Mouse (Mus musculus): ENCODE measurements around the gene Sstr5. TPM values are rescaled to one million over a fixed set of nuclear protein-coding genes. Genes with fewer than 3 reads are reported as not detected.

Gene Sstr5
- total RNA-seq (2014; fragmentation: Nextera tagmentation): not detected in 2 replicates
- 0.16 TPM in 1 of 2 replicates, not detected in the other for total RNA-seq (2017)
- not detected in 2 replicates for polyA plus RNA-seq (2012)

GRCm38 (mm10) chr17:25497013-25497412 lies at the start of gene Sstr5:
Sstr5 (minus strand) TSS chr17:25497288.
- ATAC-seq (ENCODE audit: extremely low read depth, insufficient number of reproducible peaks, low FRiP score, poor library complexity, severe bottlenecking) (no peak), DNase-seq (ENCODE audit: low spot score) (no peak)
- TF ChIP-seq POLR2AphosphoS5 (IDR thresholded peaks at IDR 0.05; ENCODE audit: insufficient replicate concordance, low read depth, low read length) (no peak), GATA1 (IDR thresholded peaks at IDR 0.05; ENCODE audit: borderline replicate concordance, low read length) (no peak), CTCF (IDR thresholded peaks at IDR 0.05; ENCODE audit: low read depth, low read length) (no peak), TAL1 (conservative IDR thresholded peaks at IDR 0.05; ENCODE audit: low read depth, low read length) (no peak), GATA2 (IDR thresholded peaks at IDR 0.05; ENCODE audit: borderline replicate concordance, low read depth, low read length) (no peak)
- no peaks in the 10 kb centered on the region for H3K36me3 ChIP-seq (replicated peaks)
- H3K9me3 ChIP-seq (replicated peaks): no peaks in the 10 kb centered on the region
- no peaks in the 10 kb centered on the region for H3K4me1 ChIP-seq (ENCODE audit: insufficient read depth, low read depth, low read length)
- peaks cover 16% of the 10 kb centered on the region for H3K27me3 ChIP-seq (ENCODE audit: insufficient read depth, low read length)
- H3K4me3 ChIP-seq (ENCODE audit: low read depth, low read length): no peak within 1 kb of the TSS

- DNase-seq (ENCODE audit: low spot score) (no peak), ATAC-seq (ENCODE audit: extremely low read depth, insufficient number of reproducible peaks, low FRiP score, poor library complexity, severe bottlenecking) (no peak)
- no peaks in the 10 kb centered on the region for H3K9me3 ChIP-seq (replicated peaks)
- no peak overlapping the region for H3K4me3 ChIP-seq (ENCODE audit: low read depth, low read length)
- no peaks in the 10 kb centered on the region for H3K4me1 ChIP-seq (ENCODE audit: insufficient read depth, low read depth, low read length)
- no peaks in the 10 kb centered on the region for H3K36me3 ChIP-seq (replicated peaks)
- H3K27me3 ChIP-seq (ENCODE audit: insufficient read depth, low read length): peaks cover 13% of the 10 kb centered on the region
- TF ChIP-seq CTCF (IDR thresholded peaks at IDR 0.05; ENCODE audit: low read depth, low read length) (no peak), TAL1 (conservative IDR thresholded peaks at IDR 0.05; ENCODE audit: low read depth, low read length) (no peak), GATA2 (IDR thresholded peaks at IDR 0.05; ENCODE audit: borderline replicate concordance, low read depth, low read length) (no peak), GATA1 (IDR thresholded peaks at IDR 0.05; ENCODE audit: borderline replicate concordance, low read length) (no peak), POLR2AphosphoS5 (IDR thresholded peaks at IDR 0.05; ENCODE audit: insufficient replicate concordance, low read depth, low read length) (no peak)
Measured at GRCm38 (mm10) chr17:25541768-25542167, 44.7 kb upstream of the Sstr5 start.

DNA sequence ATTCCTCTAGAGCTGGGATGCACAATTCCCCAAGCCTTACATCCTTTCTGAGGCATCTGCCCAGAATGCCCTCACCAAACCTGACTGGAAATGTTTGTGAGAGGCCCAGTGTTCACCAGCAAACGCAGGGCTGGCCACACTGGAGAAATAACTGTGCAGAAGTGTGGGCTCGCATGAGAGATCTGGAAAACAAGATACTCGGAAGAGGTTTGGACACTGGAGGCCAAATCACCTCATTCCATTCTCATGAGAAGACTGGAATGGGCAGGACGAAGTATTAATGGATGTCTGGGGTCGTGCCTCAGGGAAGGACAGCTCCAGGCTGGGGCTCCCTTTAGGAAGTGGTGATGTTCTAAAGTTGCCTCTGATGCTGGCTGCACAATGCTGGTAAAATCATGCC lies 43.6 kb upstream of the Sstr5 start:
- Histone ChIP-seq H3K36me3 (replicated peaks) (no peaks in the 10 kb centered on the region), H3K27me3 (ENCODE audit: insufficient read depth, low read length) (peaks cover 10% of the 10 kb centered on the region), H3K9me3 (replicated peaks) (no peaks in the 10 kb centered on the region), H3K4me3 (ENCODE audit: low read depth, low read length) (no peak overlapping the region), H3K4me1 (ENCODE audit: insufficient read depth, low read depth, low read length) (no peaks in the 10 kb centered on the region)
- ATAC-seq (ENCODE audit: extremely low read depth, insufficient number of reproducible peaks, low FRiP score, poor library complexity, severe bottlenecking) (no peak), DNase-seq (ENCODE audit: low spot score) (no peak)
- TF ChIP-seq POLR2AphosphoS5 (IDR thresholded peaks at IDR 0.05; ENCODE audit: insufficient replicate concordance, low read depth, low read length): no peak

GRCm38 (mm10) chr17:25538945-25539875 lies 42.1 kb upstream of the Sstr5 start:
- H3K4me3 ChIP-seq (ENCODE audit: low read depth, low read length): no peak overlapping the region
- TF ChIP-seq TAL1 (conservative IDR thresholded peaks at IDR 0.05; ENCODE audit: low read depth, low read length): no peak
- TF ChIP-seq CTCF (IDR thresholded peaks at IDR 0.05; ENCODE audit: low read depth, low read length): no peak
- no peak for TF ChIP-seq GATA1 (IDR thresholded peaks at IDR 0.05; ENCODE audit: borderline replicate concordance, low read length)
- TF ChIP-seq POLR2AphosphoS5 (IDR thresholded peaks at IDR 0.05; ENCODE audit: insufficient replicate concordance, low read depth, low read length): no peak
- no peak for TF ChIP-seq GATA2 (IDR thresholded peaks at IDR 0.05; ENCODE audit: borderline replicate concordance, low read depth, low read length)
- DNase-seq (ENCODE audit: low spot score) (no peak), ATAC-seq (ENCODE audit: extremely low read depth, insufficient number of reproducible peaks, low FRiP score, poor library complexity, severe bottlenecking) (no peak)
- H3K9me3 ChIP-seq (replicated peaks): no peaks in the 10 kb centered on the region
- H3K36me3 ChIP-seq (replicated peaks): no peaks in the 10 kb centered on the region
- H3K27me3 ChIP-seq (ENCODE audit: insufficient read depth, low read length): peaks cover 9% of the 10 kb centered on the region
- H3K4me1 ChIP-seq (ENCODE audit: insufficient read depth, low read depth, low read length): no peaks in the 10 kb centered on the region

GRCm38 (mm10) chr17:25530357-25531022 lies 33.4 kb upstream of the Sstr5 start:
- TF ChIP-seq GATA1 (IDR thresholded peaks at IDR 0.05; ENCODE audit: borderline replicate concordance, low read length): no peak
- TF ChIP-seq POLR2AphosphoS5 (IDR thresholded peaks at IDR 0.05; ENCODE audit: insufficient replicate concordance, low read depth, low read length): no peak
- TF ChIP-seq CTCF (IDR thresholded peaks at IDR 0.05; ENCODE audit: low read depth, low read length): no peak
- TF ChIP-seq GATA2 (IDR thresholded peaks at IDR 0.05; ENCODE audit: borderline replicate concordance, low read depth, low read length): no peak
- no peak for TF ChIP-seq TAL1 (conservative IDR thresholded peaks at IDR 0.05; ENCODE audit: low read depth, low read length)
- ATAC-seq (ENCODE audit: extremely low read depth, insufficient number of reproducible peaks, low FRiP score, poor library complexity, severe bottlenecking) (no peak), DNase-seq (ENCODE audit: low spot score) (no peak)
- H3K4me1 ChIP-seq (ENCODE audit: insufficient read depth, low read depth, low read length): no peaks in the 10 kb centered on the region
- H3K36me3 ChIP-seq (replicated peaks): no peaks in the 10 kb centered on the region
- H3K9me3 ChIP-seq (replicated peaks): no peaks in the 10 kb centered on the region
- H3K4me3 ChIP-seq (ENCODE audit: low read depth, low read length): no peak overlapping the region
- H3K27me3 ChIP-seq (ENCODE audit: insufficient read depth, low read length): peaks cover 23% of the 10 kb centered on the region

GRCm38 (mm10) chr17:25522080-25522479 lies 25.0 kb upstream of the Sstr5 start:
- TF ChIP-seq TAL1 (conservative IDR thresholded peaks at IDR 0.05; ENCODE audit: low read depth, low read length): no peak
- no peak for TF ChIP-seq CTCF (IDR thresholded peaks at IDR 0.05; ENCODE audit: low read depth, low read length)
- TF ChIP-seq GATA1 (IDR thresholded peaks at IDR 0.05; ENCODE audit: borderline replicate concordance, low read length): no peak
- TF ChIP-seq GATA2 (IDR thresholded peaks at IDR 0.05; ENCODE audit: borderline replicate concordance, low read depth, low read length): no peak
- TF ChIP-seq POLR2AphosphoS5 (IDR thresholded peaks at IDR 0.05; ENCODE audit: insufficient replicate concordance, low read depth, low read length): no peak
- ATAC-seq (ENCODE audit: extremely low read depth, insufficient number of reproducible peaks, low FRiP score, poor library complexity, severe bottlenecking) (no peak), DNase-seq (ENCODE audit: low spot score) (no peak)
- Histone ChIP-seq H3K9me3 (replicated peaks) (no peaks in the 10 kb centered on the region), H3K27me3 (ENCODE audit: insufficient read depth, low read length) (peaks cover 26% of the 10 kb centered on the region; the same call in 1 of the 2 replicates), H3K36me3 (replicated peaks) (no peaks in the 10 kb centered on the region), H3K4me1 (ENCODE audit: insufficient read depth, low read depth, low read length) (no peaks in the 10 kb centered on the region), H3K4me3 (ENCODE audit: low read depth, low read length) (no peak overlapping the region)
